Mouse (Mus musculus) myocyte (in vitro differentiated cells): ENCODE results near the gene Peli1. TPM values are rescaled to one million over a fixed set of nuclear protein-coding genes. Genes with fewer than 3 reads are reported as not detected.

ENCODE experiments used
- H3K27me3 ChIP-seq: one replicate; pipeline ENCODE4 v1.6.1; 2011; ENCODE audit not compliant: control insufficient read depth, insufficient read depth, insufficient read length
- H3K36me3 ChIP-seq: one replicate; pipeline ENCODE4 v1.6.1; 2011; ENCODE audit not compliant: control insufficient read depth, insufficient read depth
- H3K4me2 ChIP-seq: one replicate; pipeline ENCODE4 v1.6.1; 2011; ENCODE audit warnings: low read depth, control low read depth
- H3K4me3 ChIP-seq: one replicate; pipeline ENCODE4 v1.5.1; 2011; ENCODE audit warnings: mild to moderate bottlenecking, control low read depth, moderate library complexity
- H3K79me2 ChIP-seq: one replicate; pipeline ENCODE4 v1.6.1; 2011; ENCODE audit not compliant: control insufficient read depth, insufficient read depth
- H3ac ChIP-seq: one replicate; pipeline ENCODE4 v1.6.1; 2011; ENCODE audit not compliant: control insufficient read depth, insufficient read length
- CEBPB ChIP-seq: IDR thresholded peaks from 2 replicates; pipeline ENCODE4 v1.6.1; 2011; ENCODE audit warnings: mild to moderate bottlenecking, moderate library complexity; ENCODE audit not compliant: poor library complexity, insufficient read depth, severe bottlenecking
- E2F4 ChIP-seq: IDR thresholded peaks from one replicate; pipeline ENCODE4 v1.6.1; 2011; ENCODE audit warnings: mild to moderate bottlenecking, control low read depth, moderate library complexity; ENCODE audit not compliant: insufficient read depth
- MAX ChIP-seq: IDR thresholded peaks from one replicate; pipeline ENCODE4 v1.6.1; 2011; ENCODE audit warnings: low read depth, mild to moderate bottlenecking, control low read depth
- MYOD1 ChIP-seq, 3 experiments: IDR thresholded peaks; one replicate each; pipeline ENCODE4 v1.6.1; 2011; ENCODE audit warnings: control low read depth in 2 of 3, low read depth in 2 of 3, mild to moderate bottlenecking in 2 of 3, moderate library complexity in 1 of 3; ENCODE audit not compliant: insufficient read length in 2 of 3, control insufficient read depth in 1 of 3
- MYOG ChIP-seq, 3 experiments: IDR thresholded peaks; one replicate each; pipeline ENCODE4 v1.6.1; 2011; ENCODE audit warnings: control low read depth in 2 of 3, low read depth in 2 of 3, mild to moderate bottlenecking in 2 of 3; ENCODE audit not compliant: insufficient read length in 2 of 3, control insufficient read depth in 1 of 3, insufficient read depth in 1 of 3
- POLR2A ChIP-seq: IDR thresholded peaks from one replicate; pipeline ENCODE4 v1.6.1; 2011; ENCODE audit warnings: low read depth, mild to moderate bottlenecking, control low read depth, moderate library complexity; ENCODE audit not compliant: insufficient read length
- POLR2AphosphoS2 ChIP-seq: IDR thresholded peaks from one replicate; pipeline ENCODE4 v1.6.1; 2011; ENCODE audit warnings: low read depth, control low read depth; ENCODE audit not compliant: insufficient read length
- REST ChIP-seq: IDR thresholded peaks from one replicate; pipeline ENCODE4 v1.6.1; 2011; ENCODE audit warnings: mild to moderate bottlenecking, control low read depth, moderate library complexity; ENCODE audit not compliant: insufficient read depth, insufficient read length
- SRF ChIP-seq: IDR thresholded peaks from one replicate; pipeline ENCODE4 v1.6.1; 2011; ENCODE audit warnings: low read depth; ENCODE audit not compliant: control insufficient read depth, insufficient read length
- TCF12 ChIP-seq: IDR thresholded peaks from one replicate; pipeline ENCODE4 v1.6.1; 2011; ENCODE audit warnings: mild to moderate bottlenecking, control low read depth; ENCODE audit not compliant: poor library complexity, insufficient read depth, severe bottlenecking
- TCF3 ChIP-seq: IDR thresholded peaks from one replicate; pipeline ENCODE4 v1.6.1; 2011; ENCODE audit warnings: low read depth, control low read depth; ENCODE audit not compliant: insufficient read length
- USF1 ChIP-seq: IDR thresholded peaks from one replicate; pipeline ENCODE4 v1.6.1; 2011; ENCODE audit warnings: low read depth, mild to moderate bottlenecking, control low read depth, moderate library complexity
- polyA plus RNA-seq: library from polyadenylated mRNA; unstranded; fragments of >200 nt; fragmentation: generic; extraction: Trizol; gene quantifications from one replicate; pipeline ENCODE4 v1.2.1, GENCODE M21; 2012; ENCODE audit warnings: missing spikeins

The Peli1 gene
- polyA plus RNA-seq, 1 experiment: 3.3 TPM

- Histone ChIP-seq H3K27me3 (no peaks in the 10 kb centered on the region), H3K4me3 (no peak overlapping the region), H3K4me2 (no peak overlapping the region), H3ac (no peak overlapping the region), H3K79me2 (no peaks in the 10 kb centered on the region), H3K36me3 (no peaks in the 10 kb centered on the region)
- TF ChIP-seq TCF12: no peak
- TF ChIP-seq E2F4: no peak
- TF ChIP-seq MYOG (IDR thresholded peaks at IDR 0.05; ENCODE audit: control insufficient read depth in 1 of 3, insufficient read depth in 1 of 3, insufficient read length in 2 of 3, low read depth in 2 of 3): no peak
- TF ChIP-seq MAX: no peak
Measured at GRCm38 (mm10) chr11:21079400-21079799, 11.7 kb upstream of the Peli1 start.

DNA sequence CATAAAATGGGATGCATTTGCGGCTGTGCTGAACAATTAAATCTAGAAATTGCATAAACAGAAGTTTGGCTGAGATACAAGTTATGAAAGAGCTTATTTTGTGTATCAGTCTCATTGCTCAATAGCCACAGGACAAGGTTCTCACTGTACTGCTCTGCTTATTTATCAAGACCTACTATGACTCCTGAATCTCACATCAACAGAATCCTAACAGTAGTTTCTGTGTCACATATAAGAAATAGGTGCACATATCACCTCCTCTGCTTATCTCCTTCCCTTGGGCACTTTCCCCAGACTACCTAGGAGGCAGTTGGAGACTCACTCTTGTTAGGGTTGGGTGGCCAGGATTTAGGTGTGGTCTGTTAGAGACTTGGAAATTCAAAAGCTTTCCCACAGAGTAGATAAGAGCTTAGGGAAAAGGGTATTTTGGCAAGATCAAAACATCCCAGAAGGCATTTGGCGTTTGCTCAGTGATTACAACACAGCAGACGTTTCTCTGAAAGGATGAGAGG, 11.2 kb upstream of the Peli1 start:
- Histone ChIP-seq H3K4me2 (no peak overlapping the region), H3ac (no peak overlapping the region)

GRCm38 (mm10) chr11:21081169-21081568, 9.9 kb upstream of the Peli1 start:
- no peaks in the 10 kb centered on the region for H3K79me2 ChIP-seq
- no peaks in the 10 kb centered on the region for H3K36me3 ChIP-seq
- H3ac ChIP-seq: no peak overlapping the region
- TF ChIP-seq POLR2A (no peak), SRF (no peak), USF1 (no peak), E2F4 (no peak), TCF12 (no peak)
- H3K4me2 ChIP-seq: peak overlapping the region; percentile 22
- no peak overlapping the region for H3K4me3 ChIP-seq
- no peaks in the 10 kb centered on the region for H3K27me3 ChIP-seq

More for the DNA sequence above, 11.2 kb upstream of the Peli1 start:
- H3K79me2 ChIP-seq: no peaks in the 10 kb centered on the region
- TF ChIP-seq MAX (no peak), TCF3 (no peak), POLR2AphosphoS2 (no peak), MYOG (IDR thresholded peaks at IDR 0.05; ENCODE audit: control insufficient read depth in 1 of 3, insufficient read depth in 1 of 3, insufficient read length in 2 of 3, low read depth in 2 of 3) (no peak), MYOD1 (IDR thresholded peaks at IDR 0.05; ENCODE audit: control insufficient read depth in 1 of 3, insufficient read length in 2 of 3, low read depth in 2 of 3) (no peak), TCF12 (no peak), SRF (no peak)
- H3K36me3 ChIP-seq: no peaks in the 10 kb centered on the region
- no peak overlapping the region for H3K4me3 ChIP-seq
- H3K27me3 ChIP-seq: no peaks in the 10 kb centered on the region

- H3ac ChIP-seq: no peak overlapping the region
- H3K4me2 ChIP-seq: peak overlapping the region; percentile 18
- no peaks in the 10 kb centered on the region for H3K79me2 ChIP-seq
- no peaks in the 10 kb centered on the region for H3K36me3 ChIP-seq
- TF ChIP-seq MYOD1 (IDR thresholded peaks at IDR 0.05; ENCODE audit: control insufficient read depth in 1 of 3, insufficient read length in 2 of 3, low read depth in 2 of 3) (no peak), CEBPB (no peak), REST (no peak), USF1 (no peak), TCF3 (no peak), MAX (no peak), MYOG (IDR thresholded peaks at IDR 0.05; ENCODE audit: control insufficient read depth in 1 of 3, insufficient read depth in 1 of 3, insufficient read length in 2 of 3, low read depth in 2 of 3) (no peak), E2F4 (no peak), TCF12 (no peak), POLR2AphosphoS2 (no peak), POLR2A (no peak), SRF (no peak)
- H3K27me3 ChIP-seq: no peaks in the 10 kb centered on the region
- H3K4me3 ChIP-seq: no peak overlapping the region
Measured at GRCm38 (mm10) chr11:21082711-21083110, 8.4 kb upstream of the Peli1 start.

- TF ChIP-seq MYOG (IDR thresholded peaks at IDR 0.05; ENCODE audit: control insufficient read depth in 1 of 3, insufficient read depth in 1 of 3, insufficient read length in 2 of 3, low read depth in 2 of 3): no peak
- no peak for TF ChIP-seq MAX
- TF ChIP-seq POLR2AphosphoS2: no peak
- TF ChIP-seq E2F4: no peak
- TF ChIP-seq CEBPB: no peak
- TF ChIP-seq MYOD1 (IDR thresholded peaks at IDR 0.05; ENCODE audit: control insufficient read depth in 1 of 3, insufficient read length in 2 of 3, low read depth in 2 of 3): no peak
Measured at GRCm38 (mm10) chr11:21088356-21088755, 2.7 kb upstream of the Peli1 start.

More at GRCm38 (mm10) chr11:21088356-21088755, 2.7 kb upstream of the Peli1 start:
- no peaks in the 10 kb centered on the region for H3K36me3 ChIP-seq
- peaks cover 13% of the 10 kb centered on the region for H3K79me2 ChIP-seq
- no peak overlapping the region for H3K4me3 ChIP-seq
- H3K27me3 ChIP-seq: no peaks in the 10 kb centered on the region
- H3ac ChIP-seq: no peak overlapping the region
- H3K4me2 ChIP-seq: no peak overlapping the region
